Mouse (Mus musculus) R1 (cell line): ENCODE measurements at regions not wholly inside any gene's neighbourhood (a gene's known extent, or its start where the extent isn't known, plus 50 kb on each side); places are given as distances from the start of the nearest gene placed in this dataset.

Experiments used
- DNase-seq: peaks from one replicate; pipeline ENCODE4 v3.0.0-alpha.2; 2018; ENCODE audit warnings: low read depth, low spot score

- DNase-seq: no peak
These were observed 111.3 kb upstream of the Vrk1 start for GRCm38 (mm10) chr12:105898580-105899293.

DNA sequence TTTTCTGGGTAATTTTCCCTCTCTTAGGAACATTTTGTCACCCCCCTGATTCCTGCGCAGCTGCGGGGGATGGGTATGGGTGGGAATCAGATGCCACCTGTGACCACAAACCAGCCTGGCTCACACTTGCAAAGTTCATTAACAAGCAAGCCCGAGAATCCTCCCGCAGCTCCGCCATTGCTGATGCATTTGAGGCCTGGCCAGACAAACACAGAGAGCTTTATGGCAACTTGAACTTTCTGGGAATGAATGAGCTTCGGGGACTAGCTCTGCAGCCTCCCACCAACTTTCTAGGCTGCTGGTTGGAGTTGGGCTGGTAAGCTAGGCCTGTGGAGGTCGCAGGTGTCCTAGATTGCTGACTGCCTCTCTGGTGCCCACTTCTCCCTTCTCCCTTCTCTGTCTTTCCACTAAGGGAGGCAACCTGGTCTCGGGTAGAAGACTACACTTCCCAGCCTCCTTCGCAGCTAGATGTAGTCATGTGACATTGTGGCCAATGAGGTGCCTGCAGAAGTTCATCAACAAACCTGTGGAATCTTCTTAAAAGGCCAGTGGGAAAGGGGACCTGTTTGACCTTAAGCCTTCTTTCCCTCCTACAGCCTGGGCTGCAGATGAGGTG, 110.6 kb upstream of the Vrk1 start:
- peak; percentile 54 for DNase-seq

DNA sequence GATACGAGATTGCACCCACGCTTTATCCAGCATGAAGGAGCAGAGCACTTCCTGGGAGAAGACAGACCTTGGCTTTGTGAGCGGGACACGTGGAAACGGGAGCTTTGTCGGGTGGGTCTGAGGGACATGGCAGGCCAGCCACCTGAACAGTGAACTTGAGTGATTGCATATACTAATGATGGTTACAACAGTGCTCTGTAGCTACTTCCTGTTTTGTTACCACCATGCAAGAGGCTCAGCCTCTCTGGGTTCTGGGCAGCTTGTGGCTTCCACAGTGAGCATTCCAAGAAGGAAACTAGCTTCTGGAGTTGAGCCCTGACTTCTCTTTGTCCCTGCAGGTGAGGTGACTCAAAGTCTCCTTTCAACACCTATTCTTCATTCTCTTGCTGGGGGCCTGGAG, 109.5 kb upstream of the Vrk1 start:
- DNase-seq: no peak

DNA sequence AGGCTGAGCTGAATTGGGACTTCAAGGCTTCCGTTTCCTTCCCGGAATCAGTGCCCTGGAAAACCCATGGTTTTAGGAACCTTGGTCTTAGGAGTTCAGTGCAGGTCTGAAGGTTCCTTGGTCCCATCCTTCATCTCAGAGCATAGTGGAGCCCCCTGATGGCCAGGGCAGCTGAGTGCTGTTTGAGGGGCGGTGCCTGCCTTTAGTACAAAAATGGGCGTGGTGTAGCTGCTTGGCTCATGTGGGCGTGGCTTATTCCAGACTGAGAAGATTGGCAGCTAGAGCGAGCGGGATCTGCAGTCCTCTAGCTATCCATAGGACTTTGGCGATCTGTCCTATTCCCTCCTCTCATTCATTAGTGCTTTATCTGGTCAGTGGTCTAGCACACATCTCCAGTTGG, 107.0 kb upstream of the Vrk1 start:
- peak; percentile 93 for DNase-seq

DNA sequence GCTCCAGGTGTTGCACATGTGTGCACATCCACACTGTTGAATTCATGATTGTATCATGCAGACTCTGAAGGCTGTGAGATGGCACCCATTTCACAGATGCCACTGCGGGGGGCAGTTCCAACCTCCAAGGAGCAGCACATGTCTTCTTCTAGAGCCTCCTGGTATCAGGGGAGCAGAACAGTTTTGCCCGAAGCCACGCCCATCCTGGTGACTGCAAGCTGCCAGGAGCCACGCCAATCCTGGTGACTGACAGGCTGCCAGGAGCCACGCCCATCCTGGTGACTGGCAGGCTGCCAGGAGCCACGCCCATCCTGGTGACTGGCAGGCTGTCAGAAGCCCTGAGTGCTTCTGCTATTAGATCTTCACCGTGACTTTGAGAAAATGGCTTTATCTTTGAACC, 103.4 kb upstream of the Vrk1 start:
- DNase-seq: peak; percentile 83

DNA sequence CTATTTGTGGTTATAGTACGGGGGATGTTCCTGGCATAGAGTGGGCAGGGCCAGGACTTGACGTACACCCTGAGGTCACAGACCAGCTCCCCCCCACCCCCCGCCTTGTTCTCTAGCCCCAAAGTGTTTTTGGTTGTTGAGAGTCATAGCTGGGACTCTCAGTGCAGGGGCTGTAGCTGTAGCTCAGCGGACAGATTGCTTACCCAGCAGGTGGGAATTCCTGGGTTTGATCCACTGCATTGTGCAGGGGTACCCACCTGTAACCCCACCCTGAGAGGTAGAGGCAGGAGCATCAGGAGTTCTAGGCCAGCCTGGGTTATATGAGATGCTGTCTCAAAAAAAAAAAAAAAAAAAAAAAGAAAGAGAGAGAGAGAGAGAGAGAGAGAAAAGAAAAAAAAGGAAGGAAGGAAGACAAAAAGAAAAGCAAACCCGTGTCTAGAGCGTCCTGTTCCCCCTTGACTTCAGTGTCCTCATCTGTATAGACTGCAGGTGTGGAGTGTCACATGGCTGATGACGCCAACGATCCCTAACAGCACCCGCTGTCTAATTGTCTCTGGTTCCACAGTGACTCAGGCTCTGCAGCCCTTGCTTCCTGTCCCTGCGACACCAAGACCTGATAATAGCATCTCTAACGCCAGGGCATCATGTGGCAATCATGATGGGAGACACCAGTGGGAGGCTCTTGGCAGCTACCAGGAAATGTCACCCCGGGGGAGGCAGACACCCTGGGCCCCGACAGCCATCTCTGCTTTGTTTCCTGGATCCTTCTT, 102.0 kb upstream of the Vrk1 start:
- DNase-seq: peak; percentile 74

DNA sequence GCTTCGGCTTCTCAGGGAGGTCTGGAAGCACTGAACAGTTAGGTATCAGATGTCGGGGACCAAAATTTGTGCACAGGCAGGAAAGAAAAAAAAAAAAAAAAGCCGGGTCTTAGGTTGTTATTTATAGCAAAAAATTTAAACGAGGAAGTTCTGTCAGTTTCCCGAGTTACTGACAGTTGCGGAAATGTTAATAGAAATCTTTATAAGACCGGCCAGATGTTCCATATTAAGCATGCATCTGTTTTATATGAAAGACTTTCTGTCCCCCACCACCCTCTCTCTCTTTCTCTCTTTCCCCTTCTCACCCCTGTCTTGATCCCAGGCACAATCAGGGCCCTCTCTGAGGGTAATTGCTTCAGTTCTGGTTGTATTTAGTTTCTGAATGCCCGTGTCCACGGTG, 98.5 kb upstream of the Vrk1 start:
- DNase-seq: no peak

- DNase-seq: peak; percentile 26
These were observed 92.6 kb upstream of the Vrk1 start for GRCm38 (mm10) chr12:105917388-105917963.

DNA sequence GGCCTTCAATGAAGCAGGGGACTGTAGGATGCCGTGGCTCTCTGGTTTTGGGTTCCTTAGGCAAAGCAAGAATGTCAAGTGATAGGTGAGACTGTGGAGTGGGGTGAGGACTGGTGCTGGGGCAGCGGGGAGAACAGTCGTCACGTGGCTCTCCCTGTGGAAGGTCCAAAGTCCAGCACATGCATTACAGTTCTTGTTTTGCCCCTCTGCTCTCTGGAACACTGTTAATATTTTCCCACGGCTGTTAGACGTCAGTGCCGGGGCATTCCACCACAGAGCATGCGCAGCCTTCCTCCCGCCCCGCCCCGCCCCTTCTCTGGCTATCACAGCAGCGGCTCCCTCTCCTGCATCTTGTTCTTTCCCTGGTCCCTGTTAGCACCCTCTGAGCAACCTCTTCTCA, 91.3 kb upstream of the Vrk1 start:
- peak; percentile 27 for DNase-seq

DNA sequence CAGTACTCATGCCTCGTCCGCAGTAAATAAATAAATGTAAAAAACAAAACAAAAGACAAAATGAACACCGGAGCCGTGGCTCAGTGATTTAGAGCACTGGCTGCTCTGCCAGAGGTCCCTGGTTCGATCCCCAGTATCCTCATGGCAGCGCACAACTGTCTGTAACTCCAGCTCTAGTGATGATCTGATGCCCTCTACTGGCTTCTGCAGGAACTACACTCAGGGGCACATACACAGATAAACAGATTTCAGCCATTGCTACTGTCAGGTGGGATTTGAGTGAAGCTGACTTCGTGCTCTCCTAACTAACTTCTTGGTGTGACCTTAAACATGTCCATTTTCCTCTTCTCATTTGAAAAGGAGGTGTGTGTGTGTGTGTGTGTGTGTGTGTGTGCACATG, 82.8 kb upstream of the Vrk1 start:
- peak; percentile 63 for DNase-seq

DNA sequence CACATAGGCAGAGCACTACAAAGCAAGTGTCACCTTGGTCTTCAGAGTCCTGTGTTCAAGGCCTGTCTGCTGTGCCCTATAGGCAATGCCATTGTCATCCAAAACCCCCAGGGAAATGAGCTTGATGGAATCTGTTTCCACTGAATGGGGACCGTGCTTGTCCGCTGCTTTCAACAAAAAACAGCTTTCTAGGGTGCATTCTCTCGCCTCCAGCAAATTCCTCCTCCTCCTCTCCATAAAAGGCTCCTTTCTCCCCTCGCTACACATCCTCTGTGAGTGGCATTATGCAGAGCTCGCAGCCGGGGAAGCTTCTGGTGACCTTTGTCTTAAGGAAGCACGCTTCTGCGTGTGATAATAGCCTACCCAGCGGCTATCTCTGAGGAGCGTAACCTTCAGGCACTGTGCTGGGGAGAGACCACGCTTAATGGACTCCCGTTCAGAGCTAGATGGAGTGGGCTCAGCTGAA, 80.5 kb upstream of the Vrk1 start:
- peak; percentile 67 for DNase-seq

- DNase-seq: no peak
These were observed 74.6 kb upstream of the Vrk1 start for GRCm38 (mm10) chr12:105935441-105935880.

- DNase-seq: no peak
These were observed 73.1 kb upstream of the Vrk1 start for GRCm38 (mm10) chr12:105936812-105937530.

- no peak for DNase-seq
These were observed 67.6 kb upstream of the Vrk1 start for GRCm38 (mm10) chr12:105942136-105943076.

- DNase-seq: no peak
These were observed 67.0 kb upstream of the Vrk1 start for GRCm38 (mm10) chr12:105943077-105943433.

GRCm38 (mm10) chr12:105947332-105947731, 62.7 kb upstream of the Vrk1 start:
- DNase-seq: peak; percentile 59

GRCm38 (mm10) chr12:105948322-105948721, 61.7 kb upstream of the Vrk1 start:
- no peak for DNase-seq

DNA sequence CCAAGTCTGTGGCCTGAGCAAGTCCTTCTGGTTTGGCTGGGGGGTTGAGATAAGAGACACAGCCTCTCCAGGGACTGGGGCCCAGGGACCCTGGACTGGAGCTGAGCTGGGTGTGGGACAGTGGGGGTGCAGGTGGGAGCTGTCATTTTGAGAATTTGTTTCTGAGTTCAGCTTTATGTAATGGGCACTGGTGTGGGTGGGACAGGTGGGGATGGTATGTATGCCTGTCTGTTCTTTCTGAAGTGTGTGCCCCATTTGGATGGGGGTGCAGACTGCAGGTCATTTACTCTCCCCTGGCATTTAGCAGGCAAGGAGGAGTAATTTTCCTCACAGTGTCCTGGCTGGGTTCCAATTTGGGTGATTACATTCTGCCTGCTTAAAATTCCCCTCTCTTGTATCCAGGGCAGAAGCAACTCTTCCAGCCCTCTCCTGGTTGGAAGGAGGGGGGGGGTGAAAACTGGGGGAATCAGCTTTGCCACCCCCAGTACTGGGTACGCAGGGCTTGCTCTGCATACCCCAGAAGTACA, 54.2 kb upstream of the Vrk1 start:
- no peak for DNase-seq

DNA sequence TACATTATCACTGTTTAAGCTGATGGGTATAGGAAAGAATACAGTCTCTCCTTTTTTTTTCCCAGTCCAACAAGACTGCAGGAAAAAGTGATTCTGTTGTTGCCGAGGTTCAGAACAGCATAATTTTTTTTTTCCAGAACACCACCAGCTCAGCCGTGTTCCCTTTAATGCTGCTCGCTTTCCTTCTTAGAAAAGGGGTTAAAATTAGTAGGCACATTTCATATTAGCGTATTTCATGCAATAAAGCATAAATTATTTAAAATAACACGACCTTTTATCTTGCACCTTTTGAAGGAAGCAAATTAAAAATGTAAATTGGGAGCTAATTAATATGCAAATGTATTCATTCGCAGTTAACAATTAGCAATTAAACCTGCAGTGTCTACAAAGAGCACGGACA, 50.3 kb upstream of the Vrk1 start:
- no peak for DNase-seq
